Mouse (Mus musculus) lung, postnatal 0 days (tissue): ENCODE measurements around the gene Il34.

Experiments
- CTCF ChIP-seq: IDR thresholded peaks from 2 replicates; pipeline ENCODE4 v1.5.1; 2016; ENCODE audit warnings: antibody characterized with exemption, mild to moderate bottlenecking
- EP300 ChIP-seq: IDR thresholded peaks from 2 replicates; pipeline ENCODE4 v1.6.1; 2016; ENCODE audit warnings: antibody characterized with exemption, mild to moderate bottlenecking, control low read depth

DNA sequence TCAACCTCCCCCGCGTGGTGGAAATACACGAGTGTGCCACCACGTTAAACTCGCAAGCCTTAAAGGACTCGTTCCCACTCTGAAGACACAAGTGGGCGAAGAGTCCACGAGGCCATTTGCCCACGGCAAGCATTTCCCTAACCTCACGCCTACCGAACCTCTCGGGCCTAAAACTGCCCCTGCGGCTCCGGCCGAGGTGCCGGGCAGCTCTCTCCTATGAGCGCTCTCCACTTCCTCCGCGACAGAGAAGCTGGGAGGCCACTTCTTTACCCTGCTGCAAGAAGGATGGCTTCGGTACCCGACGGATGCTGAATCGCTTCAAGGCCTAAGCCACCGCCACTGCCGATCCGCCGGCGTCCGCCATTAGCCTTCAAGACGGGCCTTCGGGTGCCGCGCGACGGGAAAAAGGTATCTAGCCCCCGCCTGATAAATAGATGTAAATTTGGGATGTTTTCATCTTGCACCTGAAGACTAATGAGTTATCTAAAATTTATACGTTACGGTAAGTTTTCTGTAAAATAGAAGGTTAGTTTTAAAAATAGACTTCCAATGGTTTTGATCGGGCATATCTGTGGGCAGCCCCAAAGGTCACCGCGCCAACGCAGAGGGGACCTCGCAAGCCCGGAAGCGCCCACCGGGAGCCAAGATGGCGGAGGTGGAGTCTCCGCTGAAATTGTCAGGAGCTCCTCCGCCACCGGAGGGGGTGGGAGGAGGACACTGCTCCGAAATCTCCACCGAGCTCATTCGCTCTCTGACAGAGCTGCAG is 40.9 kb upstream of the Il34 start, which contains the start of the genes Cog4 and Sf3b3:
- peak; percentile 88 for TF ChIP-seq EP300
- TF ChIP-seq CTCF = peak; percentile 31
